Mouse (Mus musculus) lung, postnatal 36 days (tissue): ENCODE results near the gene Wsb1.
"Not testable (repeated sequence)": the region's sequence is repeated elsewhere in the genome, so short reads cannot be mapped to it uniquely, and the experiment has no call there.

Experiments used
- DNase-seq: peaks from one replicate; pipeline ENCODE4 v3.0.0; 2022; ENCODE audit warnings: mixed read lengths

The Wsb1 gene

DNA sequence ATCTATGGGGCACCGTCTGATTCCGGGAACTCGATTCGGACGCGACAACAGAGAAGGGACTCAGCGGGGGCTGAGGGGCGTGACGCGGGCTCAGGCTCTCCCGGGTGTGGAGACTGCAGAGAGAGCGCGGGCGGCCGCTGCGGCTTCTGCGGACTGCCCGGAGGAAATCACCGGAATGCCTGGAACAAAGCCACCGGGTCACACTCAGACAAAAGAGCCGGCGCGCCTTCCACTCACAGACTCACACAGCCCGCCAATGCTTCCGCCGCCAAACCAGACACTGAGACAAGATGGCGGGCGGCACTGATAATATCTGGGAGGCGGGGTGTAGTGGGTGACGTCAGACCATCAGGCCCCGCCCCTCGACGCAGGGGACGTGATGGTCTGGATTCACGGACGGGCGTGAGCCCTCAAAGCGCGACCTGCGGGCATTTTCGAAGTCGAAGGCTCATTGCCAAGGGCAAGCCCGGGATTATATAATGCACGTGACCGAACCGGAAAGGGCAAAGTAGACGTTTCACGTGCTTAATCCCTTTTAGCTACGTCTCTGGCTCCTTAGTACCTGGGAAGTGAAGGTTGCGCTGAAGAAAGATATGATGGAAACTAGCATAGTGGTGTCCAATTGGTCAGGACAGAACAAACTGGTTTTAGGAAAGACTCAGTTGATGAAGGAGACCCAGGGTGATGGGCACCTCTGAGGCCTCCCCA lies at the start of gene Wsb1:
Gene Wsb1, minus strand, starts transcription at position 281 of the 708 bp plus-strand sequence.
- peak; percentile 96 for DNase-seq

- DNase-seq, result not testable (repeated sequence)
Observed at GRCm38 (mm10) chr11:79304245-79304644, 49.8 kb upstream of the Wsb1 start.

GRCm38 (mm10) chr11:79303109-79303508 lies 48.6 kb upstream of the Wsb1 start:
- DNase-seq, result no peak

- no peak for DNase-seq
Observed at GRCm38 (mm10) chr11:79299719-79300431, 45.4 kb upstream of the Wsb1 start.

- no peak for DNase-seq
Observed at GRCm38 (mm10) chr11:79296856-79297491, 42.5 kb upstream of the Wsb1 start, which contains the start of gene Gm9964. Gene Gm9964 (minus strand): TSS chr11:79296906.

GRCm38 (mm10) chr11:79296167-79296566 lies 41.7 kb upstream of the Wsb1 start:
- peak; percentile 69 for DNase-seq

GRCm38 (mm10) chr11:79293971-79294370 lies 39.5 kb upstream of the Wsb1 start:
- no peak for DNase-seq

- DNase-seq, result no peak
Observed at GRCm38 (mm10) chr11:79293025-79293424, 38.6 kb upstream of the Wsb1 start.

DNA sequence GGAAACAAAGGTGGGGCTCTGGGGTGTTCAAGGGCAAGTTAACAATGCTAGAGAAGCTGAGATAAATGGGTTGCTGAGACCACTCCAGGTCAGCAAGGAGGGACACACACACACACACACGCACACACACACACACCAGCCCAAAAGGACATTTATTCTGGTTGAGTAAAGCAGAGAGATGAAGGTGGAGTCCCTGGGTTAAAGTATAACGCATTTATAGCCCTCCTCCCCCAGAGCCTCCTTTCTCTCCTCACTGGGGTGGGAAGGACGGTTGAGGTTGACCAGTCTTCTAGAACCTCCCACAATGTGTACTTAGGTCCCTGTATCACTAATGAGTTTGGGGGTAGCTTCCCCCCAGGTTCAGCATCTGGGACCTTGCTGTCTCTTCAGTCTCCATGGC lies 37.7 kb upstream of the Wsb1 start:
- DNase-seq, result no peak

DNA sequence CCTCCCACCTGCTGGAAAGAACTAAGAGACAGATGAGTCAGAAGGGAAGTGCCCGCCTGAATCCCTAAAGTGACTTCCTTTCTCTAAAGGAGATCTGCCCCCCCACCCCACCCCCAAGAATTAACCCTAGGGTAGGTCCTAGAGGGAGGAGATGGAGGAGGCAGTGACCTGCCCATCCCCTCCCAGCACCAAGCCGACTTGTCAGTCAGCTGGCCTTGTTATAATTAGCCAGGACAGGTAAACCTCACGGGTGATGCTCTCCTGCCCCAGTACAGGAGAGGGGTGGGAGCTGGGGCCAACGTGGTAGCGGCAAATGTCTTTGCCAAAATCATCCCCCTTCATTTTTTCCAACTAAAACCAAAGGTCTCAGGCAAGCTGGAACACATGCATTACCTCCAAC lies 37.2 kb upstream of the Wsb1 start:
- DNase-seq, result no peak

DNA sequence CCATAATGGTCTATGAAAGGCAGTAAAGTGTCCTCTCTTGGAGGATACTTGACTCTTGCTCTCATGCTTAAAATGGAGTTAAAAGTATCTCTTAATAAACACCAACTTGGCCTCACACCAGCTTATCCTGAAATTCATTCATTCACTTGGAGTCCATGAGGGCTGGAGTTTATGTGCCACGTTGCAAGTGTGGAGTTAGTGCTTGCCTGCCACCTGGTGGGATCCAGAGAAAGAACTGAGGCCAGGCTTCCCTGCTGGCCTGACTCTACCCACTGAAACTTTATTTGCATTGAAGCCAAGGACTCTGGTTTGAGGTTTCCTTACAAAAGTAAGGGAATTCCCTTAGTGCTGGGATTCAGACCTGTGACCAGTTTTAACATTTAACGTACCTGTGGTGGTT lies 36.0 kb upstream of the Wsb1 start:
- peak; percentile 79 for DNase-seq

DNA sequence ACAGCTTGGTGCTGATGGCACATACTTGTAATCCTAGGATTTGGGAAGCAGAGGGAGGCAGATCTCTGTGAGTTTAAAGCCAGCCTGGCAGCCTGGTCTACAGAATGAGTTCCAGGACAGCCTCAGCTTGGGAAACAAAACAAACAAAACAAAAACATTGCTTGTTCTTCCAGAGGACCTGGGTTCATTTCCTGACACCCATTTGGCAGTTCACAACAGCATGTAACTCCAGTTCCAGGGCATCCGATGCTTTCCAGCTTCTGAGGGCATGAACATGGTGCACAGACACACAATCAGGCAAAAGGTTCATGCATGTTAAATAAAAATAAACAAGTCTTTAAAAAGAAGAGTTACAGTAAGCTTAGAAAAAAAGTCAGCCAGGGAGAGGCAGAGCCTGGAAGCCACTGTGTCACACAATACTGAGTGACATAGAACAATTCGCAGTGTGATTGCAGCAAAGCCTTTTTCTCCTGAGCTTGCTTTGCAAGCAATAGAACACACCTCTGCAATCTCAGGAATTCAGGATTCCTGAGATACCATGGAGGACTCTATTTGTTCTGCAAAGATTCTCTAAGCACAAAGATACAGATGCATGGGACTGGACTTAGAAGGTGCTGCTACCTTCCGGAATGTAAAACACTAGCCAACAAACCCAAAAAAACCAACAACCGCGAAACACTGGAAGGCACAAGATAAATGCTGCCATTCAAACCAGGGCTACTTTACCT lies 34.6 kb upstream of the Wsb1 start:
- DNase-seq, result no peak

DNA sequence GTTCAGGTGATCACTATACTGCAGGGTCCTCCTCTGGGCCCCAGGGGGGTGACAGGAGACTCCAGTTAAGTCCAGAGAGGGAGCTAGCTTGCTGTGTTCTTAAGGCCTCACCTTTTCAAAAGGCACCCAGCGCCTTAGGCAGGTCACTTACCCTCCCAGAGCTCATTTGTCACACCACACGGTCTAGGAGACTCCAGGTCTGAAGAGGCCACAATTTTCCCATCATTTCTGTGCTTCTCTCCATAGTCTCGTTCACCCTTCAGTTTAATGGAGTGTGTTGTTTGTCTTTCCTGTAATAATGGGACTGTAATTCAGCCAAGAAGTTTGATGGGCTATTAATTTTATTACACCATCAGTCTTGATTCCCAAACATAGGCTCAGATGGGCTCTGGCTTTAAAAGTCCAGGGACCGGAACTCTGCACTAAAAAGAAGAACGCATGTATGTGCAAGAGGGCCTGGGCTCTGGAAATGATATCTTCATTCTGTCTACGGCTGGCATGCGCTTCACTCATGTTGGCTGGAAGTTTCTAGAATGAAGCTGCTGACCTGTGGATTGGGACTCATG lies 33.9 kb upstream of the Wsb1 start:
- no peak for DNase-seq

DNA sequence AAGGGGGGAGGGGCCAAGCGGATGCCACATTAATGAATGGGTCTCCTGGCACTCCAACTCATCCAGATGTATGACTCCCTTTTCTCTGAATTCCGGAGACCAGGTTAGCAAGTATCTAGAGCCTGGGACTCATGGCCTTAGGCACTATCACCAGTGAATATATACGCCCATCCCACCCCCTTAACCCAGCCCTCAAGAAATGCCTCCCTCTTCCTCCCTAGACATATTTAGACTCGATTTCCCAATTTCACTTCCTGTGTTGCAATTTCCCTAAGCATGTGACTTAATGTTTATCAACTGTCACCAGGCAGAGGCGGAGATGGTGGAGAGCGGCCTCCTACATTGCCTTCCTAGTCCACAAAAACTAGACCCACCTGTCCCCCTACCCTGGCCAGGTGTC lies 33.0 kb upstream of the Wsb1 start:
- peak; percentile 88 for DNase-seq

- DNase-seq, result peak; percentile 43
Observed at GRCm38 (mm10) chr11:79286305-79286799, 31.9 kb upstream of the Wsb1 start.

GRCm38 (mm10) chr11:79283350-79284030 lies 29.0 kb upstream of the Wsb1 start:
- DNase-seq, result no peak

GRCm38 (mm10) chr11:79281396-79281795 lies 26.9 kb upstream of the Wsb1 start:
- DNase-seq, result no peak

GRCm38 (mm10) chr11:79279732-79280405 lies 25.4 kb upstream of the Wsb1 start:
- DNase-seq, result no peak

DNA sequence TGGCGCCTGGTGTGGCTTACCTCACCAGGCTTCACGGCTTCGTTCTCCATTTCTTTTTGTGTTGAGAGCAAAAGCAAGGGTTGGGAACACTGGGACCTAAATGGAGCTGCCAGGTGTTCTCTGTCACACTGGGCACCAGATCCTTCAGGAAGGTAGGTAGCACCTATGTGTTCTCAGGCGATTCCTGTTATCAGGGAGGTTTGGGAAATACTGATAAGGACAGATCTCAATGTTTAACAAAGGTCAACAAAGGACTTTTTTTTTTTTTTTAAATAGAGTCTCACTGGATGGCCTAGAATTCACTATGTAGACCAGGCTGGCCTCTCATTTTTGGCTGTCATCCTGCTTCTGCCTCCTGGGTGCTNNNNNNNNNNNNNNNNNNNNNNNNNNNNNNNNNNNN lies 19.3 kb upstream of the Wsb1 start:
- DNase-seq, result no peak

- DNase-seq, result no peak
Observed at GRCm38 (mm10) chr11:79273039-79273438, 18.6 kb upstream of the Wsb1 start.

DNA sequence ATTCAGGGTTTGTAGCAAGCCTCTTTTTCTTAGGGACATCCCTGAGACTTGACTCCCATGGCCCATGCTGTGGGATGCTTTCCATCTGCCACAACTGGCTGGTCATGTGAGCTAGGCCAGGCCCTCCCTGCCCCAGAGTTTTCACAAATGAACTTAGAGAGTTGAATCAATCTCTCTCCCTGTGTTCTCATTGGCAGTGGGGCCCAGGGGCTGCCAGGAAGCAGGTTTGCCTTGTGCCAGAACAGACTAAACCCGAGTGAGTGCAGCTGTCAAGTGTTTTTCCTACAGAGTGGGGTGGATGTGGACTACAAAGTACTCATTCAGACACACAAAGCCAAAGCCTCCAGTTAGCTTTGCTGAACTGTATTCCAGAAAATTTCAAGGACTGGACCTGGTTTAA lies 12.7 kb upstream of the Wsb1 start:
- DNase-seq, result peak; percentile 65
